Mouse (Mus musculus): ENCODE measurements around the gene Lonp1. TPM values are rescaled to one million over a fixed set of nuclear protein-coding genes. Genes with fewer than 3 reads are reported as not detected.
"Not testable (repeated sequence)": the region's sequence is repeated elsewhere in the genome, so short reads cannot be mapped to it uniquely, and the experiment has no call there.

Lonp1 gene
- polyA plus RNA-seq, 1 experiment from 2014 or later = 36.3 TPM

DNA sequence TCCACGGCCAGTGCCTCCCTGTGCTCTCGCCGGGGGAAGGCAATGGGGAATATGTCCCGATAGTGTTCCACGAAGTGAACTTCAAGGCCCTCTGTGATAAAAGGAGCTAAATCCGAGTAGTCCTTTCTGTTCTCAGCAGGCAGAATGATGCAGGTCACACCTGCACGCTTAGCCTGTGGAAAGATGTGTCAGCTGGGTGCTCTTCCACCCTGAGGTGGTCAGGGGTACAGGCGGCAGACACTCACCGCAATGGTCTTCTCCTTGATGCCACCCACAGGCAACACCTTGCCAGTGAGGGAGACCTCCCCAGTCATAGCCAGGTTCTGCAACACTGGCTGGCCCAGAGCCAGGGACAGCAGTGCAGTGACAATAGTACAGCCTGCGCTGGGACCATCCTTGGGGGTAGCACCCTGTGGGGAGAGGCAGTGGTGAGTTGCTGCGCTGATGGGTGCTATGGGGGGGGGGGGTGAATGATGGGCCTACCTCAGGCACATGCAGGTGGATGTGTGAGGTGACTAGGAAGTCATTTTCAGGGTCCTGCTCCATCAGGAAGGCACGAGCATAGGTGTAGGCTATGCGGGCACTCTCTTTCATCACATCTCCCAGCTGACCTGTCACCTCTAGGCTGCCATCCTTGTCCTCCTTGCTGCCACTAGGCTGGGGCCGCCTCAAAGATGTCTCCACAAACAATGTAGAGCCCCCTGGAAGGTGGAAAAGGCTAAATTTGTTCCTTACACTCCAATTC lies 12.1 kb downstream of the Lonp1 start:
- Histone ChIP-seq H3K9me3 (replicated peaks; ENCODE audit: control insufficient read depth, low read length) (no peaks in the 10 kb centered on the region), H3K4me1 (ENCODE audit: control insufficient read depth, low read depth, low read length) (peaks cover 39% of the 10 kb centered on the region), H3K27ac (ENCODE audit: low read length) (peak overlapping the region; percentile 2; the same call in 1 of the 2 replicates), H3K9ac (ENCODE audit: low read depth, low read length) (peak overlapping the region; percentile 75), H3K4me3 (ENCODE audit: low read depth, low read length) (peak overlapping the region; percentile 80), H3K27me3 (ENCODE audit: control insufficient read depth, insufficient read depth, low read depth, low read length) (no peaks in the 10 kb centered on the region), H3K4me2 (ENCODE audit: low read depth, low read length) (peak overlapping the region; percentile 75), H3K36me3 (ENCODE audit: control insufficient read depth, insufficient read depth) (peaks cover 31% of the 10 kb centered on the region)
- WGBS (ENCODE audit: insufficient replicate concordance) = 21% methylated on average over 14 of the region's 14 CpGs
- no peak for ATAC-seq (ENCODE audit: low read depth)

DNA sequence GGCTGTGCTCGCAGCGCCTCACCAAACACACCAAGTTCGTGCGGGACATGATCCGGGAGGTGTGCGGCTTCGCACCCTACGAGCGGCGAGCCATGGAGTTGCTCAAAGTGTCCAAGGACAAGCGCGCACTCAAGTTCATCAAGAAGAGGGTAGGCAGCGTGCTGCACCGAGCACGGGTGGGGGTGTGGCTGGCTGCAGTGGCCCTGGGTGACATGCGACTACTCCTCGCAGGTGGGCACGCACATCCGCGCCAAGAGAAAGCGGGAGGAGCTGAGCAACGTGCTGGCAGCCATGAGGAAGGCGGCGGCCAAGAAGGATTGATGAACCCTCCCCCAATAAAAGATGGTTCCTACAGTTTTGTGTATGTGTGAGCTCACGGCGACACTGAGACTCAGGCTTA lies 12.8 kb downstream of the Lonp1 start:
- H3K4me2 ChIP-seq (ENCODE audit: low read depth, low read length) = peak overlapping the region; percentile 75
- peaks cover 26% of the 10 kb centered on the region for H3K36me3 ChIP-seq (ENCODE audit: control insufficient read depth, insufficient read depth)
- WGBS (ENCODE audit: insufficient replicate concordance) = under 1% methylated on average over 26 of the region's 26 CpGs
- not testable (repeated sequence) for ATAC-seq (ENCODE audit: low read depth); H3K27me3 ChIP-seq (ENCODE audit: control insufficient read depth, insufficient read depth, low read depth, low read length); H3K9me3 ChIP-seq (replicated peaks; ENCODE audit: control insufficient read depth, low read length)
- H3K27ac ChIP-seq (ENCODE audit: low read length) = peak overlapping the region; percentile 83; the same call in 1 of the 2 replicates
- peaks cover 39% of the 10 kb centered on the region for H3K4me1 ChIP-seq (ENCODE audit: control insufficient read depth, low read depth, low read length)
- H3K4me3 ChIP-seq (ENCODE audit: low read depth, low read length) = peak overlapping the region; percentile 80
- peak overlapping the region; percentile 75 for H3K9ac ChIP-seq (ENCODE audit: low read depth, low read length)

DNA sequence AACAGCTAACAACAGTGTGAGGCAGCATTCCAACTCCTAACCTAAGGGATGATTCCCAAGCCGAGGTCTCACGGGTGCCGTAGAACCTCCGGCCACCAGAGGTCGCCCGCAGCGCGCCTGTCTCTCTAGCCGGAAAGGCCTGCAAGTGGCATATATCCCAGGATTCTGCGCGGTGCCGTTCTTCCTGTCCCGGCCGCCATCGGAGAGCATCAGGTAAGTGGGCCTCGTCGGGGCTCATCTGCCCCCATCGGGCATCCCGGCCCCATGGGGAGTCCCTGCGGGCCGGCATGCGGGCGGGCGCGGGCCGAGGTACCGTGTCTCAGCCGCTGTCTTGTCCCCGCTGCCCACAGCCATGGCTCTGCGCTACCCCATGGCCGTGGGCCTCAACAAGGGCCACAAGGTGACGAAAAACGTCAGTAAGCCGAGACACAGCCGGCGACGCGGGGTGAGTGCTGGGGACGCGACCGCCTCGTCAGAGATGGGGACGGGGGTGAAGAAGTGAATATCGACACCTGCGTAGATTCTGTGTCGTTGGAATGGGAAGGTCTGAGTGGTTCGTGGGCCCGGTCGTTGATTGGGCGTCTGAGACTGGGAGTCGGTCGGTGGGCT lies 13.3 kb downstream of the Lonp1 start, which contains the start of gene Rpl36:
TSS of gene Rpl36 (plus strand) at position 181 of the 609 bp plus-strand sequence.
- Histone ChIP-seq H3K27me3 (ENCODE audit: control insufficient read depth, insufficient read depth, low read depth, low read length) (no peaks in the 10 kb centered on the region), H3K4me1 (ENCODE audit: control insufficient read depth, low read depth, low read length) (peaks cover 44% of the 10 kb centered on the region)

DNA sequence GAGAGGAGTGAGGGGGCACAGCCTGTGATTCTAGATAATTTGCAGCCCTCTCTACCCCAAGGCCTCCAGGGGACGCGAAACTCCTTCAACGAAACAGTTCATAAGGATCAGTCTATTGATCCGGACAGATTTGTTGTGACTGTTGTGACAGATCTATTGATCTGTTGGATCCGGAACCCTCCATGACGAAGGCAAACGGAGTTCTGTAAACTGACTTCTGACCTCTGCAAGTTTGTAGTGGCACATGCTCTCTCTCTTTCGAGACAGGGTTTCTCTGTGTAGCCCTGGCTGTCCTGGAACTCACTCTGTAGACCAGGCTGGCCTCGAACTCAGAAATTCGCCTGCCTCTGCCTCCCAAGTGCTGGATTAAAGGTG lies 14.1 kb downstream of the Lonp1 start:
- WGBS (ENCODE audit: insufficient replicate concordance) = 52% methylated on average over 10 of the region's 10 CpGs
- Histone ChIP-seq H3K4me2 (ENCODE audit: low read depth, low read length) (peak overlapping the region; percentile 53), H3K27ac (ENCODE audit: low read length) (peak overlapping the region; percentile 83), H3K36me3 (ENCODE audit: control insufficient read depth, insufficient read depth) (peaks cover 13% of the 10 kb centered on the region), H3K4me1 (ENCODE audit: control insufficient read depth, low read depth, low read length) (peaks cover 48% of the 10 kb centered on the region)
- H3K9ac ChIP-seq (ENCODE audit: low read depth, low read length); H3K9me3 ChIP-seq (replicated peaks; ENCODE audit: control insufficient read depth, low read length); H3K27me3 ChIP-seq (ENCODE audit: control insufficient read depth, insufficient read depth, low read depth, low read length); H3K4me3 ChIP-seq (ENCODE audit: low read depth, low read length): not testable (repeated sequence)
- ATAC-seq (ENCODE audit: low read depth) = peak; percentile 4; the same call in 1 of the 2 replicates

More for the DNA sequence above, 13.3 kb downstream of the Lonp1 start, which contains the start of gene Rpl36:
- WGBS (ENCODE audit: insufficient replicate concordance) = under 1% methylated on average over 52 of the region's 52 CpGs
- H3K9me3 ChIP-seq (replicated peaks; ENCODE audit: control insufficient read depth, low read length) = no peaks in the 10 kb centered on the region
- peak; percentile 58 for ATAC-seq (ENCODE audit: low read depth)
- H3K4me3 ChIP-seq (ENCODE audit: low read depth, low read length) = peak within 1 kb of the TSS; percentile 80
- peak within 1 kb of the TSS; percentile 83 for H3K27ac ChIP-seq (ENCODE audit: low read length)
- peak within 1 kb of the TSS; percentile 75 for H3K4me2 ChIP-seq (ENCODE audit: low read depth, low read length)
- peak within 1 kb of the TSS; percentile 75 for H3K9ac ChIP-seq (ENCODE audit: low read depth, low read length)
- H3K36me3 ChIP-seq (ENCODE audit: control insufficient read depth, insufficient read depth) = peaks cover 21% of the 10 kb centered on the region

DNA sequence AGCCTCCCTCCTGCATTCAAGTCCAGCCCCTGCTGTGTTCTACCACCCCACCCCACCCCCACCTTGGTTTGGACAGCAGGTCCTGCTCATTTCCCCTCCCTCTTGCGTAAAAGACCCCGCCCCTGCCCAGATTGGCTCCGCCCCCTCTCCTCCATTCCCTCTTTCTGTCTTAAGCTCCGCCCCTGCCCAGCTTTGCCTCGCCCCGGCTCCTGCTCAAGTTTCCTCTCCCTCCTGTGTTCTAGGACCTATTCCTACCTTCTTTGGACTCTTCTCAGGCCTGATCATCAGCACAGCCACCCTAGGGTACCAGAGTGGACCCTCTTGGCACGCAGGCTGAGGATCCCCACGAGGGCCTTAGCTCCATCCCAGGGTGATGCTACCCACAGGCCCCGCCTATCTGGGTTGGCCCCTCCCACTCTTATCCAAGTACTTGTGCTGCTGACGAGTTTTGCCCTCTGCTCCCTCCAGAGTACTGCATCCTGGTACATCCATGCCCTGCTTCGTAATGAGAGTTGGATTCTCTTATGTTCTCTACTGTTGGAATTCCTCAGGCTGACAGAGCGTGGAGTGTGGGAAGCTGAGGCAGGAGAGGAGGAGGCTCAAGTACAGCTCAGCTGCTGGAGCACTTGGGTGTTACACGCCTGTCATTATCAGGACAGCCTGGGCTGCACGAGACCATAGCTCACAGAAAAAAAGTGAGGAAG lies 14.7 kb downstream of the Lonp1 start:
- Histone ChIP-seq H3K9me3 (replicated peaks; ENCODE audit: control insufficient read depth, low read length) (no peaks in the 10 kb centered on the region), H3K27me3 (ENCODE audit: control insufficient read depth, insufficient read depth, low read depth, low read length) (no peaks in the 10 kb centered on the region), H3K27ac (ENCODE audit: low read length) (peak overlapping the region; percentile 83), H3K9ac (ENCODE audit: low read depth, low read length) (no peak overlapping the region), H3K4me3 (ENCODE audit: low read depth, low read length) (peak overlapping the region; percentile 43), H3K4me1 (ENCODE audit: control insufficient read depth, low read depth, low read length) (peaks cover 48% of the 10 kb centered on the region), H3K4me2 (ENCODE audit: low read depth, low read length) (peak overlapping the region; percentile 53), H3K36me3 (ENCODE audit: control insufficient read depth, insufficient read depth) (peaks cover 12% of the 10 kb centered on the region)
- ATAC-seq (ENCODE audit: low read depth) = peak; percentile 19
- WGBS (ENCODE audit: insufficient replicate concordance) = 7% methylated on average over 14 of the region's 14 CpGs

DNA sequence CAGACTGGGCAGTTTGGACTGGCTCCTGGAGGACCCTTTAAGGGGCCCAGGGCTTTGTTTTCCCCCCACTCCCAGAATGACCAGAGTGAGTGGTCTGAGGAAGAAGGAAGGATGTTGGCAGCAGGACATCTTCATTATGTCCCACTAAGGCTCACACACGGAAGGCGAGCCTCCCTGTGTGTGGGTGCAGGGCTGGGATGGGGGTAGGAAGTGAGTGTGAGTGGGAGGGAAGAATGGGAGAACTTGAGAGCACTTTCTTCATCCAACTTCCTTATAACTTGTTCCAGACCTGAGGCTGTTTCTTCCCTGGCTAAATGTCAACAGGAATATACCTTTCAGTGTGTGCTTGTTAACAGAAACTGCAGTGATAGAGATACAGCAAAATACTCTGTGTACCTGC lies 15.4 kb downstream of the Lonp1 start:
- H3K4me3 ChIP-seq (ENCODE audit: low read depth, low read length) = no peak overlapping the region
- peaks cover 48% of the 10 kb centered on the region for H3K4me1 ChIP-seq (ENCODE audit: control insufficient read depth, low read depth, low read length)
- peaks cover 14% of the 10 kb centered on the region for H3K36me3 ChIP-seq (ENCODE audit: control insufficient read depth, insufficient read depth)
- H3K9me3 ChIP-seq (replicated peaks; ENCODE audit: control insufficient read depth, low read length) = no peaks in the 10 kb centered on the region
- no peak overlapping the region for H3K9ac ChIP-seq (ENCODE audit: low read depth, low read length)
- H3K4me2 ChIP-seq (ENCODE audit: low read depth, low read length) = no peak overlapping the region
- ATAC-seq (ENCODE audit: low read depth) = no peak
- H3K27ac ChIP-seq (ENCODE audit: low read length) = peak overlapping the region; percentile 83
- 71% methylated on average over 2 of the region's 2 CpGs for WGBS (ENCODE audit: insufficient replicate concordance)
- no peaks in the 10 kb centered on the region for H3K27me3 ChIP-seq (ENCODE audit: control insufficient read depth, insufficient read depth, low read depth, low read length)

DNA sequence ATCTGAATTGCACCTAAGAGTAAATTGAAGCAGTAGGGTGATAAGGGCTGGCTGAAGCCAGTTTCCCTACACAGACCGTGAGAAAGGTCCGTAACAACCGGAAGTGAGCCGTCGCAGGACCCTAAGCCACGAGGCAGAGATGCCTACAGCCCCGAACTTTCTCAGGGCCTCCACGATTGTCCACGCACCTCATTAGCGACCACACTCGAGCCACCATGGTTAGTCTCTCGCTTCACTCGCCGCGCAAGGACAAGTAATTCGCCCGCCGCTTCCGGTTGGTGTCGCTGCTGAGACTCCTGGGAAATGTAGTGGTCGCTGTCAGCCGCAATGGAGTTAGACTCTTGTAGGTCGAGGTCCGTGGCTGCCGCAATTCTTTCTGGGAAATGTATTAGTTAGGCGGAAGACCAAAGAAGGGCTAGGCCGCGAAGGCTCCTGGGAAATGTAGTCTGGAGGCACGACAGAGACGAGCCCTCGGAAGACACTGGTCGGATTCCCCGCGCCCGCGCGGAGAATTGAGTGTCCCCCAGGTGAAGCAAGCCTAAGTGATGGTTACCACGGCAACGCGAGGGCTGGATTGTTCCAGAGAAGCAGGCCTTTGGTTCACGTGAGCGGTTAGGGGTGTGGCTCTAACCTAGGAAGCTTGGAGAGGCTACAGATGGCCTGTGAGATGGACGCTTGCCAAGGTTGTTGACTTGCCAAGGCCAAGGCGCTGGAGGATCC lies 17.1 kb downstream of the Lonp1 start, which contains the start of gene 2410015M20Rik:
TSS of gene 2410015M20Rik (minus strand) at position 320 of the 720 bp plus-strand sequence.
- WGBS (ENCODE audit: insufficient replicate concordance) = under 1% methylated on average over 44 of the region's 44 CpGs
- peaks cover 44% of the 10 kb centered on the region for H3K4me1 ChIP-seq (ENCODE audit: control insufficient read depth, low read depth, low read length)

DNA sequence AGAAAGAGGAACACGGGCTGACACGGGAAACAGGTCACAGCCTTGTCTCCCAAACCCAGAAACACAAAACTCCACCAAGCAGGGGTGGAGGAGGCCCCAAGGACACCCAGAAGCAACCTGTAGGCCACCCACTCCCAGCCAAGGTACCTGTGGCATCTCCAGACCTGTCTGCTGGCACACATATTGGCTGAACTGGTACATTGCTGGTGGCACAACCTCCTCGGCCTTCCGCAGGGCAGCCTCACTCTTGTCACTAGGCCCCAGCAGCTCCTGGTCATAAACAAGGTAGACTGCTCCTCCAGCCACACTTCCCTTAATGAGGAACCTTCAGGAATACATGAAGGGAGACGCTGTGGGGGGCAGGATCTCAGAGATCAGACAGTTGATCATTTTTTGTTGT lies 18.0 kb downstream of the Lonp1 start:
- Histone ChIP-seq H3K9ac (ENCODE audit: low read depth, low read length) (peak overlapping the region; percentile 80), H3K4me1 (ENCODE audit: control insufficient read depth, low read depth, low read length) (peaks cover 39% of the 10 kb centered on the region), H3K36me3 (ENCODE audit: control insufficient read depth, insufficient read depth) (peaks cover 34% of the 10 kb centered on the region), H3K4me3 (ENCODE audit: low read depth, low read length) (peak overlapping the region; percentile 82), H3K27ac (ENCODE audit: low read length) (peak overlapping the region; percentile 83), H3K4me2 (ENCODE audit: low read depth, low read length) (peak overlapping the region; percentile 72), H3K9me3 (replicated peaks; ENCODE audit: control insufficient read depth, low read length) (no peaks in the 10 kb centered on the region), H3K27me3 (ENCODE audit: control insufficient read depth, insufficient read depth, low read depth, low read length) (no peaks in the 10 kb centered on the region)
- WGBS (ENCODE audit: insufficient replicate concordance) = 36% methylated on average over 5 of the region's 5 CpGs
- ATAC-seq (ENCODE audit: low read depth) = no peak

More for the DNA sequence above, 17.1 kb downstream of the Lonp1 start, which contains the start of gene 2410015M20Rik:
- no peaks in the 10 kb centered on the region for H3K27me3 ChIP-seq (ENCODE audit: control insufficient read depth, insufficient read depth, low read depth, low read length)
- H3K9me3 ChIP-seq (replicated peaks; ENCODE audit: control insufficient read depth, low read length) = no peaks in the 10 kb centered on the region
- H3K9ac ChIP-seq (ENCODE audit: low read depth, low read length) = peak within 1 kb of the TSS; percentile 80
- peak within 1 kb of the TSS; percentile 72 for H3K4me2 ChIP-seq (ENCODE audit: low read depth, low read length)
- H3K27ac ChIP-seq (ENCODE audit: low read length) = peak within 1 kb of the TSS; percentile 83
- H3K36me3 ChIP-seq (ENCODE audit: control insufficient read depth, insufficient read depth) = peaks cover 25% of the 10 kb centered on the region
- peak; percentile 83 for ATAC-seq (ENCODE audit: low read depth)
- H3K4me3 ChIP-seq (ENCODE audit: low read depth, low read length) = peak within 1 kb of the TSS; percentile 82
